Mouse (Mus musculus) mouse embryonic stem cell (cell line): ENCODE results near the gene Adcy2.

Experiments used
- in situ Hi-C, 2 experiments: fragments of 300-500 bp; cut with MboI; formaldehyde crosslinking; loops; 1 replicate in 1 of 2; 3 replicates in 1 of 2; pipeline ENCODE4 v1.14.3; 2019 to 2020; ENCODE audit warnings: low sequenced_read_pairs in 2 of 2, low pct_unique_long_range_greater_than_20kb in 1 of 2, mixed read lengths in 1 of 2; ENCODE audit not compliant: unreplicated experiment in 1 of 2

Adcy2 gene

GRCm38 (mm10) chr13:68593797-68594196 lies 405.5 kb downstream of the Adcy2 start:
- in situ Hi-C loops: loop anchor here in 1 of 2 experiments (25.0 kb wide), 1 partner anchor 1044 kb away; no protein-coding TSS in a partner anchor

- in situ Hi-C loops: loop anchor here in 1 of 2 experiments (25.0 kb wide), 1 partner anchor 1049 kb away; no protein-coding TSS in a partner anchor
Measured at GRCm38 (mm10) chr13:68588352-68588751, 411.0 kb downstream of the Adcy2 start.

GRCm38 (mm10) chr13:68585441-68585840 lies 413.9 kb downstream of the Adcy2 start:
- in situ Hi-C loops: loop anchor here in 1 of 2 experiments (25.0 kb wide), 1 partner anchor 1052 kb away; no protein-coding TSS in a partner anchor

GRCm38 (mm10) chr13:68583961-68584360 lies 415.4 kb downstream of the Adcy2 start:
- in situ Hi-C loops: loop anchor here in 1 of 2 experiments (25.0 kb wide), 1 partner anchor 1053 kb away; no protein-coding TSS in a partner anchor

GRCm38 (mm10) chr13:68582517-68582780 lies 416.9 kb downstream of the Adcy2 start:
- in situ Hi-C loops: loop anchor here in 1 of 2 experiments (25.0 kb wide), 1 partner anchor 1055 kb away; no protein-coding TSS in a partner anchor

GRCm38 (mm10) chr13:68581747-68582516 lies 417.4 kb downstream of the Adcy2 start, which contains the start of the genes Mtrr and Fastkd3:
TSS of gene Mtrr (minus strand) at chr13:68582149.
TSS of gene Fastkd3 (plus strand) at chr13:68582234.
- in situ Hi-C loops: loop anchor here in 1 of 2 experiments (25.0 kb wide), 1 partner anchor 1055 kb away; no protein-coding TSS in a partner anchor

GRCm38 (mm10) chr13:68581086-68581740 lies 418.1 kb downstream of the Adcy2 start:
- in situ Hi-C loops: loop anchor here in 1 of 2 experiments (25.0 kb wide), 1 partner anchor 1056 kb away; no protein-coding TSS in a partner anchor

GRCm38 (mm10) chr13:68577945-68578344 lies 421.4 kb downstream of the Adcy2 start:
- in situ Hi-C loops: loop anchor here in 1 of 2 experiments (25.0 kb wide), 1 partner anchor 1059 kb away; no protein-coding TSS in a partner anchor

GRCm38 (mm10) chr13:68574398-68574797 lies 424.9 kb downstream of the Adcy2 start:
- in situ Hi-C loops: loop anchor here in 1 of 2 experiments (25.0 kb wide), 1 partner anchor 412 kb away; no protein-coding TSS in a partner anchor

GRCm38 (mm10) chr13:68572966-68573913 lies 426.1 kb downstream of the Adcy2 start:
- in situ Hi-C loops: loop anchor here in 1 of 2 experiments (25.0 kb wide), 1 partner anchor 411 kb away; no protein-coding TSS in a partner anchor

GRCm38 (mm10) chr13:68572247-68572646 lies 427.1 kb downstream of the Adcy2 start:
- in situ Hi-C loops: loop anchor here in 1 of 2 experiments (25.0 kb wide), 1 partner anchor 410 kb away; no protein-coding TSS in a partner anchor
